Mouse (Mus musculus) hindbrain, embryonic 16.5 days (tissue): ENCODE data around the gene Rps6kc1. TPM values are rescaled to one million over a fixed set of nuclear protein-coding genes. Genes with fewer than 3 reads are reported as not detected.

Experiments
- ATAC-seq: fragments of 200-750 bp; cut with Nextera tagmentation; 2 replicates; pipeline ENCODE4 v1.8.0; 2017; ENCODE audit warnings: moderate TSS enrichment, moderate library complexity
- H3K27ac ChIP-seq: fragments of 300-500 bp; sonication (generic); 2 replicates; pipeline ENCODE4 v1.5.1; 2014; ENCODE audit warnings: low read depth, mild to moderate bottlenecking, control low read depth, low read length, moderate library complexity
- H3K27me3 ChIP-seq: fragments of 300-500 bp; sonication (generic); replicated peaks from 2 replicates; pipeline ENCODE4 v1.6.1; 2014; ENCODE audit warnings: low read length; ENCODE audit not compliant: control insufficient read depth, insufficient read depth
- H3K36me3 ChIP-seq: fragments of 300-500 bp; sonication (generic); 2 replicates; pipeline ENCODE4 v1.6.1; 2014; ENCODE audit warnings: mild to moderate bottlenecking, low read length, moderate library complexity, mixed read lengths; ENCODE audit not compliant: control insufficient read depth, insufficient read depth
- H3K4me1 ChIP-seq: fragments of 300-500 bp; sonication (generic); 2 replicates; pipeline ENCODE4 v1.6.1; 2014; ENCODE audit warnings: low read depth, low read length; ENCODE audit not compliant: control insufficient read depth, insufficient read depth
- H3K4me2 ChIP-seq: fragments of 300-500 bp; sonication (generic); 2 replicates; pipeline ENCODE4 v1.6.1; 2014; ENCODE audit warnings: mild to moderate bottlenecking, low read length, control low read depth, moderate library complexity
- H3K4me3 ChIP-seq: fragments of 300-500 bp; sonication (generic); 2 replicates; pipeline ENCODE4 v1.5.1; 2014; ENCODE audit warnings: mild to moderate bottlenecking, low read length, control low read depth, moderate library complexity
- H3K9ac ChIP-seq: fragments of 300-500 bp; sonication (generic); 2 replicates; pipeline ENCODE4 v1.6.1; 2014; ENCODE audit warnings: low read depth, mild to moderate bottlenecking, control low read depth, low read length, moderate library complexity
- H3K9me3 ChIP-seq: fragments of 300-500 bp; sonication (generic); 2 replicates; pipeline ENCODE4 v1.6.1; 2014; ENCODE audit warnings: mild to moderate bottlenecking, low read length, moderate library complexity; ENCODE audit not compliant: control insufficient read depth
- WGBS: fragments of 180-500 bp; shearing (Covaris S2); extraction: QIAGEN DNeasy Blood & Tissue Kit; methylation state at CpG from one replicate; pipeline ENCODE4 v1.1.7; 2014; 5-methylcytosine and 5-hydroxymethylcytosine counted together
- polyA plus RNA-seq: library from polyadenylated mRNA; unstranded; fragments of >200 nt; fragmentation: Nextera tagmentation; extraction: Ambion mirVana; gene quantifications from 2 replicates; pipeline ENCODE4 v1.2.1, GENCODE M21; 2015

Rps6kc1 gene
- 28.4 and 33.9 TPM in 2 replicates for polyA plus RNA-seq

GRCm38 (mm10) chr1:190911415-190912123, at the start of gene Rps6kc1:
Gene Rps6kc1 (minus strand): TSS chr1:190911770.
- Histone ChIP-seq H3K4me1 (peaks cover 15% of the 10 kb centered on the region), H3K27ac (peak within 1 kb of the TSS; percentile 82), H3K4me3 (peak within 1 kb of the TSS; percentile 93), H3K36me3 (no peaks in the 10 kb centered on the region), H3K9me3 (no peaks in the 10 kb centered on the region), H3K9ac (peak within 1 kb of the TSS; percentile 94), H3K4me2 (peak within 1 kb of the TSS; percentile 83), H3K27me3 (no peaks in the 10 kb centered on the region)
- ATAC-seq: peak; percentile 96
- under 1% methylated on average over 47 of the region's 47 CpGs for WGBS

GRCm38 (mm10) chr1:190958821-190959220, 47.3 kb upstream of the Rps6kc1 start:
- H3K36me3 ChIP-seq: peaks cover 34% of the 10 kb centered on the region
- no peak overlapping the region for H3K9ac ChIP-seq
- no peaks in the 10 kb centered on the region for H3K4me1 ChIP-seq
- H3K4me3 ChIP-seq: no peak overlapping the region
- H3K4me2 ChIP-seq: no peak overlapping the region
- no peak overlapping the region for H3K27ac ChIP-seq
- no peak for ATAC-seq
- no peaks in the 10 kb centered on the region for H3K9me3 ChIP-seq
- no peaks in the 10 kb centered on the region for H3K27me3 ChIP-seq
- WGBS: 92% methylated on average over 5 of the region's 5 CpGs

- no peak overlapping the region for H3K27ac ChIP-seq
- H3K4me3 ChIP-seq: no peak overlapping the region
- peaks cover 37% of the 10 kb centered on the region for H3K36me3 ChIP-seq
- H3K4me2 ChIP-seq: no peak overlapping the region
- ATAC-seq: no peak
- H3K9me3 ChIP-seq: no peaks in the 10 kb centered on the region
- WGBS: 72% methylated on average over 3 of the region's 3 CpGs
- H3K27me3 ChIP-seq: no peaks in the 10 kb centered on the region
- no peak overlapping the region for H3K9ac ChIP-seq
- H3K4me1 ChIP-seq: no peaks in the 10 kb centered on the region
These were observed 41.4 kb upstream of the Rps6kc1 start for GRCm38 (mm10) chr1:190953009-190953408.

- Histone ChIP-seq H3K27me3 (no peaks in the 10 kb centered on the region), H3K9me3 (no peaks in the 10 kb centered on the region), H3K27ac (no peak overlapping the region), H3K36me3 (peaks cover 27% of the 10 kb centered on the region), H3K4me3 (no peak overlapping the region), H3K4me1 (no peaks in the 10 kb centered on the region), H3K9ac (no peak overlapping the region), H3K4me2 (no peak overlapping the region)
- no peak for ATAC-seq
- 86% methylated on average over 5 of the region's 5 CpGs for WGBS
These were observed 39.4 kb upstream of the Rps6kc1 start for GRCm38 (mm10) chr1:190951014-190951413.

GRCm38 (mm10) chr1:190948846-190949245, 37.3 kb upstream of the Rps6kc1 start:
- Histone ChIP-seq H3K9me3 (no peaks in the 10 kb centered on the region), H3K4me3 (no peak overlapping the region), H3K27me3 (no peaks in the 10 kb centered on the region), H3K4me1 (no peaks in the 10 kb centered on the region), H3K9ac (no peak overlapping the region), H3K36me3 (peaks cover 33% of the 10 kb centered on the region), H3K4me2 (no peak overlapping the region), H3K27ac (no peak overlapping the region)
- peak; percentile 75 for ATAC-seq
- 78% methylated on average over 17 of the region's 17 CpGs for WGBS

GRCm38 (mm10) chr1:190948439-190948838, 36.9 kb upstream of the Rps6kc1 start:
- H3K9me3 ChIP-seq: no peaks in the 10 kb centered on the region
- H3K4me1 ChIP-seq: no peaks in the 10 kb centered on the region
- no peak overlapping the region for H3K4me3 ChIP-seq
- no peak overlapping the region for H3K9ac ChIP-seq
- H3K27me3 ChIP-seq: no peaks in the 10 kb centered on the region
- no peak overlapping the region for H3K4me2 ChIP-seq
- no peak for ATAC-seq
- 80% methylated on average over 7 of the region's 7 CpGs for WGBS
- H3K36me3 ChIP-seq: peaks cover 34% of the 10 kb centered on the region
- no peak overlapping the region for H3K27ac ChIP-seq

GRCm38 (mm10) chr1:190947986-190948385, 36.4 kb upstream of the Rps6kc1 start:
- Histone ChIP-seq H3K4me1 (no peaks in the 10 kb centered on the region), H3K4me2 (no peak overlapping the region), H3K27ac (no peak overlapping the region), H3K4me3 (no peak overlapping the region), H3K36me3 (peaks cover 34% of the 10 kb centered on the region), H3K9me3 (no peaks in the 10 kb centered on the region), H3K9ac (no peak overlapping the region), H3K27me3 (no peaks in the 10 kb centered on the region)
- no peak for ATAC-seq
- 75% methylated on average over 5 of the region's 5 CpGs for WGBS

GRCm38 (mm10) chr1:190944109-190944760, 32.7 kb upstream of the Rps6kc1 start:
- no peak overlapping the region for H3K9ac ChIP-seq
- peak; percentile 83 for ATAC-seq
- H3K4me2 ChIP-seq: no peak overlapping the region
- peaks cover 55% of the 10 kb centered on the region for H3K36me3 ChIP-seq
- no peaks in the 10 kb centered on the region for H3K4me1 ChIP-seq
- H3K4me3 ChIP-seq: no peak overlapping the region
- no peak overlapping the region for H3K27ac ChIP-seq
- H3K27me3 ChIP-seq: no peaks in the 10 kb centered on the region
- no peaks in the 10 kb centered on the region for H3K9me3 ChIP-seq
- WGBS: 49% methylated on average over 6 of the region's 6 CpGs

GRCm38 (mm10) chr1:190939803-190940202, 28.2 kb upstream of the Rps6kc1 start:
- Histone ChIP-seq H3K4me3 (no peak overlapping the region), H3K27ac (no peak overlapping the region), H3K27me3 (no peaks in the 10 kb centered on the region), H3K9ac (no peak overlapping the region), H3K36me3 (peaks cover 47% of the 10 kb centered on the region), H3K9me3 (no peaks in the 10 kb centered on the region), H3K4me1 (no peaks in the 10 kb centered on the region), H3K4me2 (no peak overlapping the region)
- no peak for ATAC-seq
- WGBS: 81% methylated on average over 7 of the region's 7 CpGs
